Mouse (Mus musculus): ENCODE results near the gene Dip2c.

DNA sequence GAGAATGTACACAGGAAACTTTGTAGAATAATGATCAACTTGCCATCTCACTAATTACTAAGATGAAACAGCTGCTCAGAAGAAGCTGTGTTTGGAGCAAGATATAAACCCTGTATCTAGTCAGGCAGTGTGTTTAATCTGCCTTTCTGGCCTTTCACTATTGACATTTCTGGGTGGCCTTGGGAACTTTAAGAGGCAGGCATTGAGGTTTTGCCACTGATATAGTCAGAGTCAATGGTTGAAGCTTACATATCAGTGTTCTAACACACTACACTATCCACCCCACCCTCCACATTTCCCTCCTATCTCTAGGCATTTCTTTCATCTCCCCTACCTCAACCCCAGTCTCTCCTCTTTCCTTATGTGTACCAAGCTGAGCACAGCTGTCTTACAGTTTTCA lies 149.9 kb downstream of the Dip2c start:
- TF ChIP-seq POLR2A (IDR thresholded peaks at IDR 0.05; ENCODE audit: extremely low read depth, insufficient read depth, low read length) = no peak
- no peak for TF ChIP-seq CTCF (IDR thresholded peaks at IDR 0.05; ENCODE audit: extremely low read depth, insufficient read depth, low read length)

All from cortical plate, adult 2 months (tissue).